Mouse (Mus musculus) limb, embryonic 15.5 days (tissue): Measurements from ENCODE around the gene Ntsr2. TPM values are rescaled to one million over a fixed set of nuclear protein-coding genes. Genes with fewer than 3 reads are reported as not detected.

Source experiments
- ATAC-seq: fragments of 200-750 bp; cut with Nextera tagmentation; 2 replicates; pipeline ENCODE4 v1.8.0; 2017; ENCODE audit warnings: low read depth, moderate TSS enrichment; ENCODE audit not compliant: insufficient number of reproducible peaks, low FRiP score, low TSS enrichment
- H3K27ac ChIP-seq: fragments of 300-500 bp; sonication (generic); 2 replicates; pipeline ENCODE4 v1.5.1; 2015; ENCODE audit warnings: moderate library complexity, mild to moderate bottlenecking, inconsistent platforms
- H3K27me3 ChIP-seq: fragments of 300-500 bp; sonication (generic); 2 replicates; pipeline ENCODE4 v1.6.1; 2015; ENCODE audit warnings: inconsistent platforms
- H3K36me3 ChIP-seq: fragments of 300-500 bp; sonication (generic); 2 replicates; pipeline ENCODE4 v1.6.1; 2015; ENCODE audit warnings: inconsistent platforms
- H3K4me1 ChIP-seq: fragments of 300-500 bp; sonication (generic); 2 replicates; pipeline ENCODE4 v1.6.1; 2015; ENCODE audit warnings: inconsistent platforms
- H3K4me2 ChIP-seq: fragments of 300-500 bp; sonication (generic); 2 replicates; pipeline ENCODE4 v1.6.1; 2015; ENCODE audit warnings: mild to moderate bottlenecking, inconsistent platforms
- H3K4me3 ChIP-seq: fragments of 300-500 bp; sonication (generic); 2 replicates; pipeline ENCODE4 v1.5.1; 2015; ENCODE audit warnings: mild to moderate bottlenecking, inconsistent platforms
- H3K9ac ChIP-seq: fragments of 300-500 bp; sonication (generic); 2 replicates; pipeline ENCODE4 v1.6.1; 2015; ENCODE audit warnings: inconsistent platforms
- H3K9me3 ChIP-seq: fragments of 300-500 bp; sonication (generic); 2 replicates; pipeline ENCODE4 v1.6.1; 2016; ENCODE audit warnings: inconsistent platforms
- WGBS: fragments of 180-500 bp; shearing (Covaris S2); methylation state at CpG from one replicate; pipeline ENCODE4 v1.1.7; 2015; 5-methylcytosine and 5-hydroxymethylcytosine counted together
- polyA plus RNA-seq: library from polyadenylated mRNA; unstranded; fragments of >200 nt; fragmentation: Nextera tagmentation; extraction: Ambion mirVana; gene quantifications from 2 replicates; pipeline ENCODE4 v1.2.1, GENCODE M21; 2015

The Ntsr2 gene
- not detected in 2 replicates for polyA plus RNA-seq

GRCm38 (mm10) chr12:16653332-16654093 is at the start of gene Ntsr2:
Ntsr2 (plus strand) TSS chr12:16653382.
- H3K9ac ChIP-seq = no peak within 1 kb of the TSS
- 7% methylated on average over 58 of the region's 58 CpGs for WGBS
- no peak within 1 kb of the TSS for H3K27ac ChIP-seq

DNA sequence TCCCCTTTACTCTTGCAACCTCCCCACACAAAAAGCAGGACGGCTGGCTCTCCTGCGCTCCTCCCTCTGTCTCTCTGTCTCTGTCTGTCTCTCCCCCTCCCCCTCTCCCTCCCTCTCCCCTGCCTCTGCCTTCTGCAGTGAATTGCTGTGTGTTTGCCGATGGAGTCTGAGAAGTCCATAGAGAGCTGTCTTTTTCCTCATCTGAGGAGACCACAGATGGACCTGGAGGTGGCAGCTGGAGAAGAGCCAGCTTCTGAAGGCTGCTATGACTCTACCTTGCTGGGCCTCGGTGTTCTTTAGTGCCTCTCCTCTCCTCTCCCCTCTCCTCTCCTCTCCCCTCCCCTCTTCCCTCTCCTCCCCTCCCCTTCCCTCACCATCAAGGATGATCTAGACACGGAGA is 47.6 kb upstream of the Ntsr2 start:
- 53% methylated on average over 5 of the region's 5 CpGs for WGBS
- Histone ChIP-seq H3K9me3 (no peaks in the 10 kb centered on the region), H3K27ac (no peak overlapping the region), H3K4me1 (no peaks in the 10 kb centered on the region), H3K27me3 (no peaks in the 10 kb centered on the region), H3K4me2 (no peak overlapping the region), H3K9ac (no peak overlapping the region), H3K36me3 (no peaks in the 10 kb centered on the region), H3K4me3 (no peak overlapping the region)
- ATAC-seq = no peak

More at GRCm38 (mm10) chr12:16653332-16654093, at the start of gene Ntsr2:
- Histone ChIP-seq H3K36me3 (no peaks in the 10 kb centered on the region), H3K4me3 (peak within 1 kb of the TSS; percentile 32), H3K9me3 (no peaks in the 10 kb centered on the region), H3K4me1 (peaks cover 9% of the 10 kb centered on the region), H3K27me3 (peaks cover 50% of the 10 kb centered on the region), H3K4me2 (peak within 1 kb of the TSS; percentile 63)
- peak; percentile 70 for ATAC-seq

DNA sequence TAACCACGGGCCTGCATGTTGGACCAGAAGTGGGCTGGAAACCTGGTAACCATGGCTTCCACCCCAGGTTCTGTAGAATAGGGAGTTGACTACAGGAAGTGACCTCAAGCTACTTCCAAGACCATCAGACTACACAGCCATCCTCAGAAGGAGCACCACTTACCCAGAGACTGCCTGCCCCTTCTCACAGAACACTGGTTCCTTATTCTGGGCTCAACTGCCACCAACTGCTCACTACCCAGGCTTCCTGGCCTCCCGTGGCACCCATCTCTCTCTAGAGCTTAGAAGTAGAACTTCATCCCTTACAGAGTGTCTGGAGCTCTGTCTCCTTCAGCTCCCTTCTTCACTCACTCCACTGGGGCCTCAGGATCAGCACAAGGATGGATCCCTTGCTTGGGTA is 42.2 kb upstream of the Ntsr2 start, which contains the start of gene Lpin1:
Gene Lpin1, minus strand, starts transcription at position 31 of the 400 bp plus-strand sequence.
- Histone ChIP-seq H3K4me2 (no peak within 1 kb of the TSS), H3K36me3 (no peaks in the 10 kb centered on the region), H3K9ac (no peak within 1 kb of the TSS), H3K4me3 (no peak within 1 kb of the TSS), H3K27me3 (no peaks in the 10 kb centered on the region), H3K4me1 (no peaks in the 10 kb centered on the region), H3K9me3 (no peaks in the 10 kb centered on the region), H3K27ac (no peak within 1 kb of the TSS)
- no peak for ATAC-seq
- 87% methylated on average over 2 of the region's 2 CpGs for WGBS

DNA sequence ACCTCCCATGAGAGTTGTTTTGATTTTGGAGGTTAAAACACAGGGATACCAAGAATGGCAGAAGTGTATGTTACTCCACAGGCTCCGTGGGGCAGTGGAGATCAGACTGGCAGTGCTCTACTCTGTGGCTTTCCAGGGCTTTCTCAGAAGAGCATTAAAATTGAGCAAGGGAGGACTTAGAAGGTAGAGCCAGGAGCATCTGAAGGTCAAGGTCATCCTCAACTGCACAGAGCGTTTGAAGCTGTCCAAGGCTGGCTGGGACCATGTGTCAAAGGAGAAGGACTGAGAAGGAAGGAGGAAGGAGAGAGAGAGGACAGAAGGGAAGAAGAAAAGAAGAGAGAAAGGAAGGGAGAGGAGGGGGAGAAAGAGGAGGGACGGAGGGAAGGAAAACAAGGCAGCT is 38.6 kb upstream of the Ntsr2 start:
- H3K9ac ChIP-seq = no peak overlapping the region
- H3K27ac ChIP-seq = no peak overlapping the region
- H3K36me3 ChIP-seq = no peaks in the 10 kb centered on the region
- H3K4me2 ChIP-seq = no peak overlapping the region
- H3K9me3 ChIP-seq = no peaks in the 10 kb centered on the region
- no peak for ATAC-seq
- H3K27me3 ChIP-seq = no peaks in the 10 kb centered on the region
- peaks cover 9% of the 10 kb centered on the region for H3K4me1 ChIP-seq
- H3K4me3 ChIP-seq = no peak overlapping the region
- 65% methylated on average over 3 of the region's 3 CpGs for WGBS

DNA sequence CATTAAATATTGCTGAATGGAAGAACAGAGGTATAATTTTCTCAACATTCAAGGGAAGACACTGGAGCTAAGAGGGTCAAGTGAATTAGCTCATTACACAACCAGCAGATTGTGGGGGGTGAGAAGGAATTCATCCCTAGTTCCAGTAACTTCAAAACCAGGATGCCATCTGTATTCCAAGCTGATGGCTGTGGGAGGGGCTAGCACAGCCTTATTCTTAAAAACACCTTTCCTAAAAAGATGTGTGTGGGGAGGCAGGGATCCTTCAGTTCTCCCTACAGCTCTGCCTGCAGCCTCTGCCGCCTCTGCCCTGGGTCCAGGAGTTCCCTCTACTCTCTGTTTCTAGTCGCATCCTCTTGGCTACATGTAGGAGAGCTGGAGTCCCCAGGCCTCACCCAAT is 37.4 kb upstream of the Ntsr2 start:
- 84% methylated on average over 2 of the region's 2 CpGs for WGBS
- no peak overlapping the region for H3K4me2 ChIP-seq
- H3K9ac ChIP-seq = no peak overlapping the region
- no peaks in the 10 kb centered on the region for H3K27me3 ChIP-seq
- H3K9me3 ChIP-seq = no peaks in the 10 kb centered on the region
- no peak for ATAC-seq
- no peak overlapping the region for H3K27ac ChIP-seq
- no peaks in the 10 kb centered on the region for H3K36me3 ChIP-seq
- no peak overlapping the region for H3K4me3 ChIP-seq
- H3K4me1 ChIP-seq = peaks cover 11% of the 10 kb centered on the region

DNA sequence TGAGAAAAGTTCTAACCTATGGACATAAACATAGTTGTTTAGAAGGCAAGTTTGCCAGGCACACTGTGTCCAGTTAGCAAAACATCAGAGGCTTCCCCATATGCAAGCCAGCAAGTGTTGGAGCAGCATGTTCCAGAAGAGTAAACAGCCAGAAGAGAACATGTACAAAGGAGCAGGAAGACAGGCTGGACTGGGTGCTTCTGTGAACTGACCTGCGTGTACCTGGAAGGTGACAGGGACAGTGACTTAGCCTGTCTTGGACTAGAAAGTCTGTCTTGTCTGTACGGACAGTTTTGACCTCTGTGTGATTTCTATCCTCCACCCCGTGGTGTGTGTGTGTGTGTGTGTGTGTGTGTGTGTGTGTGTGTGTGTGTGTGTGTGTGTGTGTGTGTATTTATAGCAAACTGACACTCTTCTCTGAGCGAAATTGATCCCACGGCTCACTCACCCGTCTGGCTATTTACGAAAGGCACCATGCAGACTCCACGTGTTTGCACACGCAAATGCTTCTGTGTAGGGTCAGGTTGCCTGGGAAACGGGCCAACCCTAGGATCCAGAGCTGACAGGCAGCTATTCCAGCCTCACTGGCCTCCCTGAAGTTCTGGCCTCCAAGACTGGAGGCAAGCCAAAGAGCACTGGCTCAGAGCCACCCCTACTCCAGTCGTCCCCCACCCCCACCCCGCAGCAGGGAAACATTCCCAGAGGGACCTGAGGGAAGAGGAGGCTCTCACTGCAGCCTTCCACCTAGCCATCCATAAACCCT is 34.5 kb upstream of the Ntsr2 start:
- H3K36me3 ChIP-seq = no peaks in the 10 kb centered on the region
- no peak overlapping the region for H3K9ac ChIP-seq
- H3K4me2 ChIP-seq = no peak overlapping the region
- peak; percentile 53; the same call in 1 of the 2 replicates for ATAC-seq
- WGBS = 15% methylated on average over 12 of the region's 12 CpGs
- H3K4me3 ChIP-seq = no peak overlapping the region
- no peaks in the 10 kb centered on the region for H3K27me3 ChIP-seq
- H3K4me1 ChIP-seq = peaks cover 11% of the 10 kb centered on the region
- H3K27ac ChIP-seq = 0 out of 2 replicates have a peak overlapping the region, but pooled peaks have one; percentile 6
- no peaks in the 10 kb centered on the region for H3K9me3 ChIP-seq

DNA sequence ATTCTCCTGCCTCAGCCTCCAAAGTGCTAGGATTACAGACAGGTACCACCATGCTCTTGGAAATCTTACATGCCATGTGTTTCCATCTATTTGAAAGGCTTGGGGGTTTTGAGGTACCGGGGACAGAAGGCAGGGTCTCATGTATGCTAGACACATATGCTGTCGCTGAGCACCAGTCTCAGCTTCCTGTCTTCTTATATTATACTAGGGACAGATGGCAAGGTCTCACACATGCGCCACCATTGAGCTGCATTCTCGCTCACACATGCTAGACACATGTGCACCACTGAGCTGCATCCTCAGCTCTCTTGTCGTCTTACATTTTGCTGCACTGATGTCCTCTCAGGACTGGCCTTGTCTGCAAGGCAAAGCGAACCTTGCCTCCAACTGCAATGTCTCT is 33.7 kb upstream of the Ntsr2 start:
- Histone ChIP-seq H3K4me3 (no peak overlapping the region), H3K9me3 (no peaks in the 10 kb centered on the region), H3K36me3 (no peaks in the 10 kb centered on the region), H3K27ac (peak overlapping the region; percentile 6; the same call in 1 of the 2 replicates), H3K9ac (no peak overlapping the region), H3K27me3 (no peaks in the 10 kb centered on the region), H3K4me2 (no peak overlapping the region), H3K4me1 (peaks cover 11% of the 10 kb centered on the region)
- no peak for ATAC-seq
- 68% methylated on average over 6 of the region's 6 CpGs for WGBS

DNA sequence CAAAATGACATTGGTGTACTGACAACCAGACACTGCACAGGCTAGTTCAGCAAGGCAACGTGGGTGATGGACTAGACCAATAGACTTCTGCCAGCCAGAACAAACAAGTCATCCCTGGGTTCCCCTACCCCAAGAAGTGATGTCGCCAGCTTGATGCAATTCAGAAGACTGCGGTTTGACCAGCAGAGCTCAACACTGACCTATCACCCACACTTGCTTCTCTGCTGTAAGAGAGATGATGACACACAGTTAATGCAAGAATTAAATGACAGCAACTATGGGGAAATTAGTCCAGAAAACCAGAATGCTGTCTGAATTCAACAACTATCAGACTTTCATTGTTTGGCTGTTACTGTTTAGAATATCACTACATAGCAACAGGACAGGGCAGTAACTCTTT is 33.0 kb upstream of the Ntsr2 start:
- Histone ChIP-seq H3K4me1 (peaks cover 11% of the 10 kb centered on the region), H3K9ac (no peak overlapping the region), H3K4me2 (no peak overlapping the region), H3K27ac (no peak overlapping the region), H3K36me3 (no peaks in the 10 kb centered on the region), H3K9me3 (no peaks in the 10 kb centered on the region), H3K4me3 (no peak overlapping the region), H3K27me3 (no peaks in the 10 kb centered on the region)
- ATAC-seq = no peak
- WGBS = 86% methylated on average over 3 of the region's 3 CpGs

- Histone ChIP-seq H3K9me3 (no peaks in the 10 kb centered on the region), H3K9ac (no peak overlapping the region), H3K4me2 (no peak overlapping the region), H3K27me3 (no peaks in the 10 kb centered on the region), H3K4me1 (no peaks in the 10 kb centered on the region), H3K36me3 (no peaks in the 10 kb centered on the region), H3K4me3 (no peak overlapping the region), H3K27ac (no peak overlapping the region)
- WGBS = 67% methylated on average over 7 of the region's 7 CpGs
- ATAC-seq = no peak
Measured at GRCm38 (mm10) chr12:16630152-16630865, 22.9 kb upstream of the Ntsr2 start.

DNA sequence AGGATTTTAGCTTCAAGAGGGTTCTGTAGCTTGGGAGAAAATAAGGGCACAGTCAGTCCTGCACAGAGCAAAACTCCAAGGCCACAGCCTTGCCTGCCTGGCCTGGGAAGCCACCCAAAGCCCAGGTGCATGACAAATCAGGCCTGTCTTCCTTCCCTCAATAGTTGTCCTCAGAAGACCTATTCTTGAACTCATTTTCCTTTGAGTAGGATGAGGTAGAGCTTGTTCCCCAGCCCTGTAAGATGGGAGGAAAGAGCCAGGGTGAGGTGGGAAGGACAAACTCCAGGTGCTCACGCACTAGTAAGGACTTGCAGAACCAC is 22.4 kb upstream of the Ntsr2 start:
- Histone ChIP-seq H3K36me3 (no peaks in the 10 kb centered on the region), H3K9ac (no peak overlapping the region), H3K4me3 (no peak overlapping the region), H3K27me3 (no peaks in the 10 kb centered on the region), H3K4me1 (no peaks in the 10 kb centered on the region), H3K9me3 (no peaks in the 10 kb centered on the region), H3K27ac (no peak overlapping the region), H3K4me2 (no peak overlapping the region)
- WGBS = 82% methylated on average over 1 of the region's 1 CpGs
- ATAC-seq = no peak

GRCm38 (mm10) chr12:16631423-16631822 is 21.8 kb upstream of the Ntsr2 start:
- no peaks in the 10 kb centered on the region for H3K36me3 ChIP-seq
- H3K27ac ChIP-seq = no peak overlapping the region
- H3K27me3 ChIP-seq = no peaks in the 10 kb centered on the region
- ATAC-seq = no peak
- H3K9ac ChIP-seq = no peak overlapping the region
- no peaks in the 10 kb centered on the region for H3K4me1 ChIP-seq
- no peak overlapping the region for H3K4me3 ChIP-seq
- WGBS = 63% methylated on average over 2 of the region's 2 CpGs
- H3K4me2 ChIP-seq = no peak overlapping the region
- no peaks in the 10 kb centered on the region for H3K9me3 ChIP-seq

DNA sequence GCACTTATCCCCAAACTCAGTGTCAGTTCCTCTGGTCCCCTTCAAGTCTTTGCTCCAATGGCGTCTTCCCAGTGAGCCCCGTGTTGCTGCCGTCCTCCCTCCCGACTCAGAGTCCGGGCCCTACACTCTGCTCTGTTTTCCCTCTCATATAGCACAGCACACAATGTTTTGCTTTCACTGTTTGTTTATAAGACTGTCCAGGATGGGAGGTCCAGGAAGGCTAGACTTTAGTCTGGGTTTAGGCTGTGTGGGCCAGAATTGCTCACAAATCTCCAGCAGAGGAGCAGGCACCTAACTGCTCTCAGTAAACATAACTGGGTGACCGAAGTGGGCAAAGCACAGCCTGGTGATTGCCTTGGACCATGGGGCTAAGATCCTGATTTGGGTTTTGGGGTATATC is 19.9 kb upstream of the Ntsr2 start:
- ATAC-seq = no peak
- Histone ChIP-seq H3K4me1 (no peaks in the 10 kb centered on the region), H3K27me3 (no peaks in the 10 kb centered on the region), H3K4me2 (no peak overlapping the region), H3K4me3 (no peak overlapping the region), H3K9ac (no peak overlapping the region), H3K9me3 (no peaks in the 10 kb centered on the region), H3K27ac (no peak overlapping the region), H3K36me3 (no peaks in the 10 kb centered on the region)
- WGBS = 82% methylated on average over 6 of the region's 6 CpGs
